Mouse (Mus musculus): Measurements from ENCODE around the gene Ramp3. TPM values are rescaled to one million over a fixed set of nuclear protein-coding genes. Genes with fewer than 3 reads are reported as not detected.

Ramp3 gene
- total and polyA plus RNA-seq, 3 experiments, result 6.0 to 7.6 (median 7.6) TPM

GRCm38 (mm10) chr11:6680397-6680818 is 22.1 kb downstream of the Ramp3 start:
- intact Hi-C loops (cut with DNase I), result loop anchor here (2.0 kb wide), 1 partner anchor 14 kb away; no protein-coding TSS in a partner anchor
- TF ChIP-seq CTCF (IDR thresholded peaks at IDR 0.05), result no peak
- 0 out of 2 replicates have a peak, but pooled peaks have one; percentile 21 for TF ChIP-seq POLR2A (IDR thresholded peaks at IDR 0.05; ENCODE audit: insufficient read depth, low read depth, low read length)
- TF ChIP-seq EP300 (IDR thresholded peaks at IDR 0.05; ENCODE audit: insufficient read depth, low read depth, low read length), result 0 out of 2 replicates have a peak, but pooled peaks have one; percentile 30
- Histone ChIP-seq H3K27me3 (ENCODE audit: control insufficient read depth, insufficient read depth, low read length) (no peaks in the 10 kb centered on the region), H3K27ac (peak overlapping the region; percentile 64), H3K4me3 (no peak overlapping the region), H3K9ac (ENCODE audit: low read depth, low read length) (peak overlapping the region; percentile 59), H3K79me2 (replicated peaks; ENCODE audit: control insufficient read depth, insufficient read depth, low read length) (no peaks in the 10 kb centered on the region), H3K36me3 (ENCODE audit: control insufficient read depth, insufficient read depth, low read length) (no peaks in the 10 kb centered on the region), H3K4me1 (ENCODE audit: control insufficient read depth, insufficient read depth, low read length) (peaks cover 3% of the 10 kb centered on the region; the same call in 1 of the 2 replicates)
- 10% methylated on average over 10 of the region's 10 CpGs for WGBS
- DNase-seq, result peak; percentile 68 to 70

GRCm38 (mm10) chr11:6684741-6685140 is 26.4 kb downstream of the Ramp3 start:
- H3K4me3 ChIP-seq, result no peak overlapping the region
- H3K27ac ChIP-seq, result no peak overlapping the region
- TF ChIP-seq EP300 (IDR thresholded peaks at IDR 0.05; ENCODE audit: insufficient read depth, low read depth, low read length) (no peak), POLR2A (IDR thresholded peaks at IDR 0.05; ENCODE audit: insufficient read depth, low read depth, low read length) (no peak), CTCF (IDR thresholded peaks at IDR 0.05) (no peak)
- no peak overlapping the region for H3K9ac ChIP-seq (ENCODE audit: low read depth, low read length)
- WGBS, result 69% methylated on average over 3 of the region's 3 CpGs
- DNase-seq, result no peak
- no peaks in the 10 kb centered on the region for H3K27me3 ChIP-seq (ENCODE audit: control insufficient read depth, insufficient read depth, low read length)
- no peaks in the 10 kb centered on the region for H3K36me3 ChIP-seq (ENCODE audit: control insufficient read depth, insufficient read depth, low read length)
- H3K79me2 ChIP-seq (replicated peaks; ENCODE audit: control insufficient read depth, insufficient read depth, low read length), result no peaks in the 10 kb centered on the region
- intact Hi-C loops (cut with DNase I), result no loop called here
- peaks cover 3% of the 10 kb centered on the region; the same call in 1 of the 2 replicates for H3K4me1 ChIP-seq (ENCODE audit: control insufficient read depth, insufficient read depth, low read length)

GRCm38 (mm10) chr11:6688888-6689287 is 30.6 kb downstream of the Ramp3 start:
- Histone ChIP-seq H3K4me1 (ENCODE audit: control insufficient read depth, insufficient read depth, low read length) (no peaks in the 10 kb centered on the region), H3K79me2 (replicated peaks; ENCODE audit: control insufficient read depth, insufficient read depth, low read length) (no peaks in the 10 kb centered on the region), H3K27me3 (ENCODE audit: control insufficient read depth, insufficient read depth, low read length) (no peaks in the 10 kb centered on the region), H3K4me3 (no peak overlapping the region), H3K27ac (no peak overlapping the region), H3K36me3 (ENCODE audit: control insufficient read depth, insufficient read depth, low read length) (no peaks in the 10 kb centered on the region), H3K9ac (ENCODE audit: low read depth, low read length) (no peak overlapping the region)
- intact Hi-C loops (cut with DNase I), result no loop called here
- WGBS, result 74% methylated on average over 3 of the region's 3 CpGs
- TF ChIP-seq CTCF (IDR thresholded peaks at IDR 0.05) (no peak), EP300 (IDR thresholded peaks at IDR 0.05; ENCODE audit: insufficient read depth, low read depth, low read length) (no peak), POLR2A (IDR thresholded peaks at IDR 0.05; ENCODE audit: insufficient read depth, low read depth, low read length) (no peak)
- DNase-seq, result no peak

DNA sequence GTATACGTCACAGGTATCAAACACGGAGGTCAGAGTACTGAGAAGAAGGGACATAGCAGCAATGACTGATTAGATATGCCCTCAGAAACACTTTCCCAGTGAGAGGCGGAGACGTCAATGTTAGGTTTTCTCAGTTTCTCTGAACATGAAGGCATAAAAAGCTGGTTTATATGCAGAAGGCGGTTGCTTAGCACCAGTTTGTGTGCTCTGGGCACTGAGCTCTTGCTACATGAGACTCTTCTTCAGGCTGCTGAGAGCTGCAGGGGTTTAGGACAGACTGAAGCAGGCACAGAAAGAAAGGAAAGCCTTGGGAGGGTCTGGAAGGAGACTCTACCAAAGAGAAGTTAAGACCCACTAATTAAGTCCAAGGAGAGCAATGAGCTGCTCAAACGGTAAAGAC is 34.0 kb downstream of the Ramp3 start:
- Histone ChIP-seq H3K36me3 (ENCODE audit: control insufficient read depth, insufficient read depth, low read length) (no peaks in the 10 kb centered on the region), H3K79me2 (replicated peaks; ENCODE audit: control insufficient read depth, insufficient read depth, low read length) (no peaks in the 10 kb centered on the region), H3K9ac (ENCODE audit: low read depth, low read length) (no peak overlapping the region), H3K4me3 (no peak overlapping the region), H3K27me3 (ENCODE audit: control insufficient read depth, insufficient read depth, low read length) (no peaks in the 10 kb centered on the region), H3K27ac (no peak overlapping the region), H3K4me1 (ENCODE audit: control insufficient read depth, insufficient read depth, low read length) (no peaks in the 10 kb centered on the region; the same call in 1 of the 2 replicates)
- WGBS, result 63% methylated on average over 6 of the region's 6 CpGs
- TF ChIP-seq CTCF (IDR thresholded peaks at IDR 0.05), result no peak
- intact Hi-C loops (cut with DNase I), result no loop called here
- DNase-seq, result no peak

GRCm38 (mm10) chr11:6694114-6694513 is 35.8 kb downstream of the Ramp3 start:
- no peak for TF ChIP-seq EP300 (IDR thresholded peaks at IDR 0.05; ENCODE audit: insufficient read depth, low read depth, low read length)
- TF ChIP-seq POLR2A (IDR thresholded peaks at IDR 0.05; ENCODE audit: insufficient read depth, low read depth, low read length), result no peak
- no peak for TF ChIP-seq CTCF (IDR thresholded peaks at IDR 0.05)
- Histone ChIP-seq H3K27ac (no peak overlapping the region), H3K79me2 (replicated peaks; ENCODE audit: control insufficient read depth, insufficient read depth, low read length) (no peaks in the 10 kb centered on the region), H3K9ac (ENCODE audit: low read depth, low read length) (no peak overlapping the region), H3K36me3 (ENCODE audit: control insufficient read depth, insufficient read depth, low read length) (no peaks in the 10 kb centered on the region), H3K4me3 (no peak overlapping the region), H3K4me1 (ENCODE audit: control insufficient read depth, insufficient read depth, low read length) (no peaks in the 10 kb centered on the region; the same call in 1 of the 2 replicates), H3K27me3 (ENCODE audit: control insufficient read depth, insufficient read depth, low read length) (no peaks in the 10 kb centered on the region)
- intact Hi-C loops (cut with DNase I), result loop anchor here (2.0 kb wide), 1 partner anchor 13 kb away; no protein-coding TSS in a partner anchor
- DNase-seq, result no peak
- 91% methylated on average over 10 of the region's 10 CpGs for WGBS

GRCm38 (mm10) chr11:6695176-6695575 is 36.9 kb downstream of the Ramp3 start:
- WGBS, result 20% methylated on average over 12 of the region's 12 CpGs
- no peak for TF ChIP-seq CTCF (IDR thresholded peaks at IDR 0.05)
- peak; percentile 61; the same call in 1 of the 2 replicates for TF ChIP-seq POLR2A (IDR thresholded peaks at IDR 0.05; ENCODE audit: insufficient read depth, low read depth, low read length)
- 0 out of 2 replicates have a peak, but pooled peaks have one; percentile 22 for TF ChIP-seq EP300 (IDR thresholded peaks at IDR 0.05; ENCODE audit: insufficient read depth, low read depth, low read length)
- peak; percentile 61 to 65 for DNase-seq
- H3K4me1 ChIP-seq (ENCODE audit: control insufficient read depth, insufficient read depth, low read length), result no peaks in the 10 kb centered on the region; the same call in 1 of the 2 replicates
- no peaks in the 10 kb centered on the region for H3K79me2 ChIP-seq (replicated peaks; ENCODE audit: control insufficient read depth, insufficient read depth, low read length)
- H3K4me3 ChIP-seq, result peak overlapping the region; percentile 38
- H3K27me3 ChIP-seq (ENCODE audit: control insufficient read depth, insufficient read depth, low read length), result no peaks in the 10 kb centered on the region; the same call in 1 of the 2 replicates
- peak overlapping the region; percentile 28 for H3K9ac ChIP-seq (ENCODE audit: low read depth, low read length)
- no peaks in the 10 kb centered on the region for H3K36me3 ChIP-seq (ENCODE audit: control insufficient read depth, insufficient read depth, low read length)
- intact Hi-C loops (cut with DNase I), result loop anchor here (2.0 to 5.0 kb wide), 2 partner anchors 14 to 38 kb away; partner anchors contain the start of gene Ramp3
- peak overlapping the region; percentile 74 for H3K27ac ChIP-seq

Measured in heart, adult 2 months (tissue).